Mouse (Mus musculus) E14TG2a.4 (cell line): Measurements from ENCODE around the gene Wwc1.

ENCODE experiments used
- H3K27me3 ChIP-seq: 2 replicates; pipeline ENCODE4 v1.6.1; 2014; ENCODE audit warnings: low read length, control low read depth; ENCODE audit not compliant: insufficient read depth
- H3K36me3 ChIP-seq: 2 replicates; pipeline ENCODE4 v1.6.1; 2014; ENCODE audit warnings: low read length, control low read depth; ENCODE audit not compliant: insufficient read depth
- H3K4me1 ChIP-seq: replicated peaks from 2 replicates; pipeline ENCODE4 v1.6.1; 2014; ENCODE audit warnings: low read depth, low read length, control low read depth
- H3K4me3 ChIP-seq: replicated peaks from 2 replicates; pipeline ENCODE4 v1.5.1; 2014; ENCODE audit warnings: mild to moderate bottlenecking, low read length
- H3K9me3 ChIP-seq: 2 replicates; pipeline ENCODE4 v1.6.1; 2014; ENCODE audit warnings: low read length, control low read depth
- CTCF ChIP-seq: conservative IDR thresholded peaks from 2 replicates; pipeline ENCODE4 v1.5.1; 2014; ENCODE audit warnings: low read length
- NANOG ChIP-seq: IDR thresholded peaks from 2 replicates; pipeline ENCODE4 v1.6.1; 2014; ENCODE audit warnings: borderline replicate concordance, low read length, mixed read lengths
- POU5F1 ChIP-seq: IDR thresholded peaks from 2 replicates; pipeline ENCODE4 v1.6.1; 2014; ENCODE audit warnings: low read length, borderline replicate concordance

Wwc1 gene

DNA sequence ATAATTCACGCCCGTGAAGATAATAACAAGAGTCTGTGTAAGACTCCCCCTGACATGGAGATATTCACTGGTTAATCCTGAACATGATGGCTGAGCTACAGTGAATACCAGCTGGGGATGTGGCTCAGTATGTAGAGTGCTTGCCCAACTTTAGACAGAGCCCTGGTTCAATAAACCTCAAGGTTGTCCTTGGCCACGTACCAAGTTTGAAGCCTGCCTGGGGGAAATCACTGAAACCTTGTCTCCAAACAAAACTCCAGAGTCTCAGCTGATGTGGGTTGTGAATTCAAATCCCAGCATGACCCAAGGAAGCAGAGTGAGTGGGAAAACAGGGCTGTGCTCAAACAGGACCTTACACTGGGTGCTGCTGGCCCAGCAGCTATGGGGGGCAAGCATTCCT, 30.3 kb downstream of the Wwc1 start:
- peaks cover 69% of the 10 kb centered on the region for H3K4me1 ChIP-seq
- TF ChIP-seq CTCF (no peak), POU5F1 (no peak), NANOG (no peak)
- peaks cover 34% of the 10 kb centered on the region for H3K36me3 ChIP-seq
- H3K27me3 ChIP-seq: no peaks in the 10 kb centered on the region
- no peaks in the 10 kb centered on the region for H3K9me3 ChIP-seq
- H3K4me3 ChIP-seq: no peak overlapping the region

DNA sequence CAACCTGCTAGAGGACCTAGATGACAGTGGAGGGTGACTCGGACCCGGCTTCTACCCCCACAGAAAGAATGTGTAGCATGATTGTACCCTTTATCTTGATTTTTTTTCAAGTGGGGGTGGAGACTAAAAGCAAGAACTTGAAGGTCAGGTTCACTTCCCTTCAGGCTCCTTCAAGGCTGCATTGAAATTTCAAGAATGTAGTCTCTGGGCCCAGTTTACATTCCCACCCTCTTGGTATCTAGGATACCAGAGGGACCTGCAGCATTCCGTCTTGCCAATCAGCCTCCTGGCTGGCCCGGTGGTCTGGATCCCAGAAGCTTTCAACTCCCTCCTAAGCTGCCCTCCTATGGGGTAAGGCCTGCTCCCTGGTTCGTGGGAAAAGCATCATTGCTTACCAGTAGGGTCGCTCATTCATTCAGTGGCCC, 31.9 kb downstream of the Wwc1 start:
- no peak overlapping the region for H3K4me3 ChIP-seq
- H3K36me3 ChIP-seq: peaks cover 24% of the 10 kb centered on the region
- H3K4me1 ChIP-seq: peaks cover 75% of the 10 kb centered on the region
- H3K27me3 ChIP-seq: no peaks in the 10 kb centered on the region
- no peaks in the 10 kb centered on the region for H3K9me3 ChIP-seq
- no peak for TF ChIP-seq CTCF
- TF ChIP-seq POU5F1: no peak
- TF ChIP-seq NANOG: no peak

DNA sequence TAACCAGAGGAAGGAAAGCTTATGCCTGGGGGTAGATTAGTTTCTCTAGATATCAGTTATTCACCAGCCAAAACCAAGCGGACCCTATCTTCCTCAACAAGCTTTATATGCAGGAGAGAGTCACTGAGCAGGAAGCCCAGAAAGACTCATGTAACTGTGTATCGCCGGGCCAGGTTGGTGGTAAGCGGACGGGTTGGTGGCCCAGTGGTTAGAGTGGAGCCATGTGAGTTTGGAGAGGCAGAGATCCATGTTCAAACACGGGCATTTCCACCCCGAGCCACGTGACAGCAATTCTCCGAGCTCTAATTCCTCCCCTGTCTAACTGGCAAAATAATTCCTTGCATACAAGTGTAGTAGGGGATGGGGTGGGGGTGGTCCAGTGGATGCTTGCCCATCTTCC, 32.4 kb downstream of the Wwc1 start:
- no peak for TF ChIP-seq CTCF
- TF ChIP-seq POU5F1: no peak
- no peak for TF ChIP-seq NANOG
- H3K9me3 ChIP-seq: no peaks in the 10 kb centered on the region
- no peaks in the 10 kb centered on the region for H3K27me3 ChIP-seq
- H3K36me3 ChIP-seq: peaks cover 19% of the 10 kb centered on the region
- no peak overlapping the region for H3K4me3 ChIP-seq
- peaks cover 75% of the 10 kb centered on the region for H3K4me1 ChIP-seq

DNA sequence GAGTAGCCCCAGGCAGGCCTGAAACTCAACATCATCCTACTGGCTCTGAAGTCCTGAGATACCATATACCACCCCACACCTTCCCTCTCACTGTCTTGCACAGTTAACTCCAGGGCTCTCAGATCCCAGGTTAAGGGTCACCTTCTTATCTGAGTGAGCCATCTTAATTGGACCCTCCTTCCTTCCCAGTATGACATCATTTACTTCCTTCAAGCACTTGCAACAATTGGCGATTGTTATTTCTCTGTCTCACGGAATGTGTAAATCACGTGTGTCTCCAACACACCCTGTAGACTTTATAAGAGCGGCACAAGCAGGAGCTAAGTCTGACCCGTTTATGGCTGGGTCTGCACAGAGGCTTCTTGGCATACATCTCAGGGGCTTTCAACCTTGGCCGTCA, 35.1 kb downstream of the Wwc1 start:
- Histone ChIP-seq H3K27me3 (no peaks in the 10 kb centered on the region), H3K36me3 (peaks cover 10% of the 10 kb centered on the region), H3K4me1 (peaks cover 79% of the 10 kb centered on the region), H3K9me3 (no peaks in the 10 kb centered on the region), H3K4me3 (no peak overlapping the region)
- TF ChIP-seq POU5F1 (no peak), CTCF (no peak), NANOG (no peak)

DNA sequence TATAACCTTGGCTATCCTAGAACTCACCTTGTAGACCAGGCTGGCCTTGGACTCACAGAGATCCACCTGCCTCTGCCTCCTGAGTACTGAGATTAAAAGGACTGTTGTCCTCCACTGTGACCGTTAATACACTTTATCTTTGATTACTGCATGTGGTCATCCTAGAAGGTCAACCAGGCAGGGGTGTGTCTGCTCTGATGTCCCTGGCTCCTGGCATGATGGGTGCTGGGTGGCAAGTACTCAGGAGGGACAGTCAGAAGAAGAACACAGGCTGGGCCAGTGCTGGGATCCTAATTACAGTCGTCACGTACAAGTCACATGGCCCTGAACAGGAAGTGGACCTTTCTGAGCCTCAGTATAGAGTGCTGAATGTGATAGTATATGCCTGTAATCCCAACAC, 38.7 kb downstream of the Wwc1 start:
- no peaks in the 10 kb centered on the region for H3K9me3 ChIP-seq
- peaks cover 59% of the 10 kb centered on the region for H3K4me1 ChIP-seq
- H3K36me3 ChIP-seq: no peaks in the 10 kb centered on the region
- H3K4me3 ChIP-seq: no peak overlapping the region
- no peaks in the 10 kb centered on the region for H3K27me3 ChIP-seq
- TF ChIP-seq NANOG: no peak
- TF ChIP-seq POU5F1: no peak
- TF ChIP-seq CTCF: no peak

DNA sequence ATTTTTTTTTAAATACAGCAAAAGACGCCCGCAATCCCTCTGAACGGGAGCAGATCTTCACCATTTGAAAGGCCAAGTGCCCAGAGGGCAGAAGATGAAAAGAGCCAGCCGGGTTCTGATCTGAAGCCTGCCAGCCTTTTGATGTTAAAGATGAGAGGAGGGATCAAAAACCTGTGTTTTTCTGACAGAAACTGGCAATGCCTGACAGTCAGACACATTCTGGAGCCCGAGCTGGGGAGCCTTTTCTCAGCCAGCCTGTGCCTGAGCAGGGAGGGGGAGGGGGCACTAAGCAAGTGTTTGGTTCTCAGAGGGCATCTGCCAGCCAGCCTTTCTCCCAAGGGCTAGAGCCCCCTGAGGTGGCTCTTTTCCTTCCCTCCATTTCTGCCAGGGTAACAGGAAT, 39.3 kb downstream of the Wwc1 start:
- peaks cover 61% of the 10 kb centered on the region for H3K4me1 ChIP-seq
- no peaks in the 10 kb centered on the region for H3K27me3 ChIP-seq
- no peaks in the 10 kb centered on the region for H3K9me3 ChIP-seq
- H3K36me3 ChIP-seq: no peaks in the 10 kb centered on the region
- TF ChIP-seq CTCF (no peak), NANOG (no peak), POU5F1 (no peak)
- H3K4me3 ChIP-seq: no peak overlapping the region

DNA sequence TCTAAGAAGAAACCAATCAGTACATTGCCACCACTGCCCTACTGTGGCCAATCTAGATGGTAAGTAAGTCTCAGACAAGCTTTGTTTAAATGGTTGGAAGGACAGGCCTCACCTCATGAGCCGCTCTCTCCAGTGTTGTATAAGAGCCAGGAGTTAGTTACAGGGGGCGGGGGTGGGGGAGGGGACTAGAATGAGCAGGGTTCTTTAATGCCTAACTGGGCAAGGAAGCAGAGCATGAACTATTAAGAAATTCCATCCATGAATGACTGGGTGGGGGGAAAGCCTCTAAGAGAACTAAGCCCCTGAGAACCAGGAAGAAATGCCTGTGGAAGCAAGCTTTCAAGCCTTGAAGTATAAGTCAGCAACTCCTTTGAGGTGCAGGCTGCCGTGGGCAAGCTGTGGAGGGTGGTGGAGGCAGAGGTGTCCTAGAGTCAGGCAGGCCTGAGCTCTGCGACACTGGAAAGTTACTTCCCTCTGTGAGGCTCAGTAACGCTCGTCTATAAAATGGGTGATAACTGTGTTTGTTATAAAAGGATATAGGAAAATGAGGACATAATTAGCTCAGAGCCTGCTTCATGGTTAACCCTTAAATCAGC, 41.4 kb downstream of the Wwc1 start:
- TF ChIP-seq POU5F1 (no peak), CTCF (no peak), NANOG (no peak)
- Histone ChIP-seq H3K36me3 (no peaks in the 10 kb centered on the region), H3K27me3 (no peaks in the 10 kb centered on the region), H3K4me3 (no peak overlapping the region), H3K4me1 (peaks cover 66% of the 10 kb centered on the region), H3K9me3 (no peaks in the 10 kb centered on the region)

DNA sequence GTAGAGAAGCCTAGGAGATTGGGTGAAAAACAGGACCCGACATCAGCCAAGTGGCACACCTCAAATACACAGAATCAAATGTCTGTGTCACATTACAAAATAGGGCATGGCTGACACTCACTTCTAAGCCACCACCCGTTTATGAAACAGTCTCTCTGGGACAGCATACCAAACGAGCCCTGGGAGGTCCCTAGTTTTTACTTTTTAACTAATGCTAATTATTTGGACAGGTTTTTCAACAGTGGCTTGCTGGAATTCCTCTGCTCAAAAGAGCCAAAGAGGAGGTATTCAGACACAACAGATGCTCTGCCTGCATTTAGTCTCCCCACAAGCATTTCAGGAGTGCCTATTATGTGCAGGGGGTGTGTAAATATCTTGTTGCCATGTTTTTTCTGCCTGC, 44.7 kb downstream of the Wwc1 start:
- H3K36me3 ChIP-seq: no peaks in the 10 kb centered on the region
- H3K4me3 ChIP-seq: no peak overlapping the region
- TF ChIP-seq POU5F1: no peak
- H3K27me3 ChIP-seq: no peaks in the 10 kb centered on the region
- H3K9me3 ChIP-seq: no peaks in the 10 kb centered on the region
- H3K4me1 ChIP-seq: peaks cover 76% of the 10 kb centered on the region

DNA sequence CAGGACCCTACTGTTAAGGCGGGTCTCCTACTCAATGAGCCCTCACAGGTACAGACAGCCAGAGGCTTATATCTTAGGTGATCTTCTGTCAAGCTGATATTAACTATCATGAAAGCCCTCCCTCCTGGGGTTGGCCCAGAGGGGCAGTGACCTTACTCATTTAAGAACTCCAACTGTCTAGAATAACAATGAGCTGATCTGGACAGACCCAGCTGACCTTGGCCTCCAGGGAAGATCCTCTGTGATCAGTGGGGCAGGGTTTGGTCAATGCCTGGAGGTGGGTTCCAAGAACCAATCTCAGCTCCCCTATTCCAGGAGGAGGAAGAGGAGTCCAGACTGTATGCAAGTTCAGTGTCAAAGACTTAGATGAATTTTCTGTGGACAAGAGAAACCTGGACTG, 45.2 kb downstream of the Wwc1 start:
- Histone ChIP-seq H3K27me3 (no peaks in the 10 kb centered on the region), H3K4me1 (peaks cover 77% of the 10 kb centered on the region), H3K4me3 (no peak overlapping the region), H3K9me3 (no peaks in the 10 kb centered on the region), H3K36me3 (no peaks in the 10 kb centered on the region)
- TF ChIP-seq POU5F1 (no peak), CTCF (no peak), NANOG (no peak)
